Mouse (Mus musculus): ENCODE results near the gene Skint10. TPM values are rescaled to one million over a fixed set of nuclear protein-coding genes. Genes with fewer than 3 reads are reported as not detected.

The Skint10 gene
- total RNA-seq (2021) = not detected
- polyA plus RNA-seq (2012; rRNA removed) = not detected in 2 replicates
- long read RNA-seq = 0 reads

DNA sequence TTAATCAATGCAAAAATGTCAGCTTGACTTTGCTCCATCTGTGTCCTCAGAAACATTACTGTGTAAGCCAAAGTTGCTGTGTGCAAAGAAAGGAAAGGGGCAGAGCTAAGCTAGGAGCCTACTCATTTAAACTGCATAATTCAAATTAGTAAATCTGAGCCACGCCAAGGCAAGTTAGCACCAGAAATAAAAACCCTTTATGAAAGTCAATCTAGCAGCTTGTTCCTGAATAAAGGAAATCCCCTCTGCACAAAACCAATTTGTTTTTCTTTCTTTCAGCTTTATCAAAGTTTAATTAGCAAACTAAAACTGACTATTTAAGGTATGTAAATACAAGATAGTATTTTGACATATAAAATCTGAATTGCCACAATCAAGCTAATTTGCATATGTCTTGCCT, at the start of gene Skint10:
Gene Skint10 (minus strand): TSS at position 101 of the 400 bp plus-strand sequence.
- no peak for DNase-seq

DNA sequence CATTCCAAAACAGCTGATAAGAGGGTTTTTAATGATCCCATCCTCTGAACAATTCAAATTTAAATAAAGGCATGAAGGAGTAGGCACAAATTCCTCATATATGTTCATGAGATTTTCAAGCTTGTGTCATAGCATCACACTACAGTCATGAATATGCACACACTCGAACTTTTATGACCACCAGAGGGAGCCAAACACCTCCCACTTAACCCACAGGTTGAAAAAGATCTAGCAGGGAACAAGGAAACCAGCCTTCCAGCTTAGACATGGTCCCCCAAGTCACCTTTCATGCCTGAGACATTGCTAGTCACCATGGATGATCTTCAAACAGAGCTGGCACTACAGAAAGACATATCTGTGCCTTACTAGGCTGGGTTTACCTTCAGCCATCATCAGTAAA, 16.0 kb upstream of the Skint10 start:
- DNase-seq = no peak

Other genes with a start within 250 kb of the Skint10 start
- gene Skint2, start 217.7 kb downstream of the Skint10 start, total RNA-seq (2021) = not detected
- not detected in 2 replicates for gene Skint2, start 217.7 kb downstream of the Skint10 start, polyA plus RNA-seq (2012; rRNA removed)